Mouse (Mus musculus) A20 (cell line): ENCODE data around the gene Reck.

ENCODE experiments used
- DNase-seq: peaks from one replicate; pipeline ENCODE4 v3.0.0-alpha.2; 2011; ENCODE audit warnings: low read depth, low spot score

Reck gene

GRCm38 (mm10) chr4:43903690-43904089 lies 28.4 kb downstream of the Reck start:
- DNase-seq, result no peak

GRCm38 (mm10) chr4:43906443-43906842 lies 31.1 kb downstream of the Reck start:
- peak; percentile 73 for DNase-seq

- no peak for DNase-seq
Observed at GRCm38 (mm10) chr4:43918221-43918620, 42.9 kb downstream of the Reck start.

GRCm38 (mm10) chr4:43920602-43921001 lies 45.3 kb downstream of the Reck start:
- DNase-seq, result peak; percentile 32

GRCm38 (mm10) chr4:43925125-43925524 lies 49.8 kb downstream of the Reck start:
- no peak for DNase-seq

GRCm38 (mm10) chr4:43925779-43926178 lies 50.4 kb downstream of the Reck start:
- peak; percentile 71 for DNase-seq

GRCm38 (mm10) chr4:43927826-43928225 lies 52.5 kb downstream of the Reck start:
- DNase-seq, result peak; percentile 44

GRCm38 (mm10) chr4:43931877-43932276 lies 56.5 kb downstream of the Reck start:
- no peak for DNase-seq

GRCm38 (mm10) chr4:43936186-43936585 lies 60.9 kb downstream of the Reck start:
- DNase-seq, result no peak

GRCm38 (mm10) chr4:43936749-43937674 lies 61.7 kb downstream of the Reck start:
- DNase-seq, result no peak

GRCm38 (mm10) chr4:43941315-43941714 lies 66.0 kb downstream of the Reck start:
- DNase-seq, result no peak

GRCm38 (mm10) chr4:43942421-43942820 lies 67.1 kb downstream of the Reck start:
- DNase-seq, result no peak

GRCm38 (mm10) chr4:43947571-43947970 lies 72.2 kb downstream of the Reck start:
- DNase-seq, result no peak

- peak; percentile 89 for DNase-seq
Observed at GRCm38 (mm10) chr4:43957292-43957845, 82.0 kb downstream of the Reck start, which contains the start of gene Glipr2. TSS of gene Glipr2 (plus strand) at chr4:43957401.

- DNase-seq, result peak; percentile 61
Observed at GRCm38 (mm10) chr4:43957846-43958461, 82.6 kb downstream of the Reck start.

- peak; percentile 60 for DNase-seq
Observed at GRCm38 (mm10) chr4:43959523-43960179, 84.3 kb downstream of the Reck start.

GRCm38 (mm10) chr4:43960207-43960606 lies 84.9 kb downstream of the Reck start:
- no peak for DNase-seq

GRCm38 (mm10) chr4:43964326-43964833 lies 89.0 kb downstream of the Reck start:
- DNase-seq, result no peak

- no peak for DNase-seq
Observed at GRCm38 (mm10) chr4:43964951-43965684, 89.8 kb downstream of the Reck start.

GRCm38 (mm10) chr4:43965856-43966535 lies 90.7 kb downstream of the Reck start:
- DNase-seq, result no peak
